Comparison of ENCODE assay signal across 8 mouse cellular contexts in genomic region chr4:146455321-146455721, GRCm38 (mm10). TPM values are rescaled to one million over a fixed set of nuclear protein-coding genes. Genes with fewer than 3 reads are reported as not detected.
A peak's percentile ranks its signal among the peaks of the same experiment; 100 is the strongest.
DNase-seq lines count a peak whose midpoint lies in the region; ATAC-seq and TF ChIP-seq lines count a peak whose summit lies in the region.

No protein-coding gene starts in this region.

- no peak for TF ChIP-seq CTCF in lung, embryonic 14.5 days (IDR thresholded peaks at IDR 0.05; ENCODE audit: low read depth)

- H3K4me2 ChIP-seq in lung, embryonic 14.5 days: no peak overlapping the region
- H3K4me2 ChIP-seq in forebrain, embryonic 14.5 days (ENCODE audit: low read length): no peak overlapping the region
- no peak overlapping the region for H3K4me2 ChIP-seq in limb, embryonic 12.5 days
- H3K4me2 ChIP-seq in neural tube, embryonic 13.5 days: no peak overlapping the region

- peaks cover 49% of the 10 kb centered on the region for H3K9me3 ChIP-seq in lung, embryonic 14.5 days (ENCODE audit: low read depth, low read length)
- H3K9me3 ChIP-seq in forebrain, embryonic 14.5 days (replicated peaks; ENCODE audit: control insufficient read depth, low read length): peaks cover 51% of the 10 kb centered on the region
- H3K9me3 ChIP-seq in limb, embryonic 12.5 days: peaks cover 64% of the 10 kb centered on the region
- peaks cover 68% of the 10 kb centered on the region for H3K9me3 ChIP-seq in neural tube, embryonic 13.5 days

- H3K36me3 ChIP-seq in lung, embryonic 14.5 days (ENCODE audit: insufficient read depth): no peaks in the 10 kb centered on the region
- no peaks in the 10 kb centered on the region for H3K36me3 ChIP-seq in forebrain, embryonic 14.5 days (ENCODE audit: control insufficient read depth, insufficient read depth, low read length)
- no peaks in the 10 kb centered on the region for H3K36me3 ChIP-seq in limb, embryonic 12.5 days
- H3K36me3 ChIP-seq in neural tube, embryonic 13.5 days: no peaks in the 10 kb centered on the region

- 94% methylated on average over 7 of the region's 7 CpGs for WGBS in lung, embryonic 14.5 days
- WGBS in forebrain, embryonic 14.5 days: 95% methylated on average over 7 of the region's 7 CpGs
- 96% methylated on average over 7 of the region's 7 CpGs for WGBS in limb, embryonic 12.5 days
- 95% methylated on average over 7 of the region's 7 CpGs for WGBS in neural tube, embryonic 13.5 days

- peak; percentile 39; the same call in 1 of the 2 replicates for ATAC-seq in lung, embryonic 14.5 days (ENCODE audit: insufficient read depth)
- peak; percentile 43; the same call in 1 of the 2 replicates for ATAC-seq in forebrain, embryonic 14.5 days
- ATAC-seq in limb, embryonic 12.5 days (ENCODE audit: insufficient number of reproducible peaks, insufficient read depth, low FRiP score, low TSS enrichment, low read depth): peak; percentile 40
- ATAC-seq in neural tube, embryonic 13.5 days (ENCODE audit: low read depth): peak; percentile 40; the same call in 1 of the 2 replicates
- no peak; the same call in 1 of the 2 replicates for ATAC-seq in erythroid progenitor cell, adult 5-6 weeks (replicated peaks; ENCODE audit: low FRiP score, poor library complexity, severe bottlenecking)

- H3K4me1 ChIP-seq in lung, embryonic 14.5 days (ENCODE audit: insufficient read depth): no peaks in the 10 kb centered on the region
- H3K4me1 ChIP-seq in forebrain, embryonic 14.5 days (ENCODE audit: control insufficient read depth, insufficient read depth, low read length): no peaks in the 10 kb centered on the region
- H3K4me1 ChIP-seq in limb, embryonic 12.5 days (replicated peaks): no peaks in the 10 kb centered on the region
- H3K4me1 ChIP-seq in neural tube, embryonic 13.5 days (replicated peaks): no peaks in the 10 kb centered on the region

- H3K27me3 ChIP-seq in lung, embryonic 14.5 days (ENCODE audit: insufficient read depth, low read length): no peaks in the 10 kb centered on the region
- no peaks in the 10 kb centered on the region for H3K27me3 ChIP-seq in forebrain, embryonic 14.5 days (replicated peaks; ENCODE audit: control insufficient read depth, insufficient read depth, low read length)
- no peaks in the 10 kb centered on the region for H3K27me3 ChIP-seq in limb, embryonic 12.5 days
- no peaks in the 10 kb centered on the region for H3K27me3 ChIP-seq in neural tube, embryonic 13.5 days

- no peak overlapping the region for H3K4me3 ChIP-seq in lung, embryonic 14.5 days (ENCODE audit: low read depth, low read length)
- no peak overlapping the region for H3K4me3 ChIP-seq in forebrain, embryonic 14.5 days (ENCODE audit: low read depth, low read length)
- H3K4me3 ChIP-seq in limb, embryonic 12.5 days (replicated peaks): no peak overlapping the region
- H3K4me3 ChIP-seq in neural tube, embryonic 13.5 days: no peak overlapping the region

- no peak for DNase-seq in lung, embryonic 14.5 days
- DNase-seq in lung, postnatal 14 days: no peak
- DNase-seq in forebrain, embryonic 14.5 days (ENCODE audit: low spot score): no peak
- DNase-seq in T-cell, adult 2 months (ENCODE audit: low spot score): no peak
- no peak for DNase-seq in thymus, postnatal 36 days

- H3K9ac ChIP-seq in lung, embryonic 14.5 days: no peak overlapping the region
- no peak overlapping the region for H3K9ac ChIP-seq in forebrain, embryonic 14.5 days (ENCODE audit: low read length)
- no peak overlapping the region for H3K9ac ChIP-seq in limb, embryonic 12.5 days (replicated peaks)
- no peak overlapping the region for H3K9ac ChIP-seq in neural tube, embryonic 13.5 days

- H3K27ac ChIP-seq in lung, embryonic 14.5 days (ENCODE audit: low read depth): no peak overlapping the region
- no peak overlapping the region for H3K27ac ChIP-seq in forebrain, embryonic 14.5 days (ENCODE audit: low read depth, low read length)
- H3K27ac ChIP-seq in limb, embryonic 12.5 days: no peak overlapping the region
- H3K27ac ChIP-seq in neural tube, embryonic 13.5 days (replicated peaks): no peak overlapping the region

RNA-seq across cellular contexts. Expression of gene Zfp992, which starts 6.5 kb away (rescaled TPM):
- polyA plus RNA-seq in lung, embryonic 14.5 days (2014; fragmentation: Nextera tagmentation; extraction: Ambion mirVana): 1.5 and 2.1 TPM in 2 replicates
- 1.8 and 1.9 TPM in 2 replicates for polyA plus RNA-seq in forebrain, embryonic 14.5 days (2014; fragmentation: Nextera tagmentation; extraction: Ambion mirVana)
- polyA plus RNA-seq in limb, embryonic 12.5 days (2016; fragmentation: Nextera tagmentation; extraction: Ambion mirVana): 4.3 and 4.9 TPM in 2 replicates
- 2.0 and 2.3 TPM in 2 replicates for polyA plus RNA-seq in neural tube, embryonic 13.5 days (2015; fragmentation: Nextera tagmentation; extraction: Ambion mirVana)
- total RNA-seq in erythroid progenitor cell, adult 5-6 weeks (2015; ENCODE audit: low replicate concordance): 2.2 and 3.4 TPM in 2 replicates
- 0.15 and 2.4 TPM in 2 replicates for total RNA-seq in erythroid progenitor cell, adult 5-6 weeks (2017; ENCODE audit: low replicate concordance)

RNA-seq across cellular contexts. Expression of gene Zfp981, which starts 46.5 kb away (rescaled TPM):
- 0.08 TPM in 1 of 2 replicates, not detected in the other for polyA plus RNA-seq in lung, embryonic 14.5 days (2014; fragmentation: Nextera tagmentation; extraction: Ambion mirVana)
- 0.11 and 0.15 TPM in 2 replicates for polyA plus RNA-seq in forebrain, embryonic 14.5 days (2014; fragmentation: Nextera tagmentation; extraction: Ambion mirVana)
- polyA plus RNA-seq in limb, embryonic 12.5 days (2016; fragmentation: Nextera tagmentation; extraction: Ambion mirVana): 0.06 and 0.14 TPM in 2 replicates
- polyA plus RNA-seq in neural tube, embryonic 13.5 days (2015; fragmentation: Nextera tagmentation; extraction: Ambion mirVana): 0.07 and 0.23 TPM in 2 replicates
- not detected in 2 replicates for total RNA-seq in erythroid progenitor cell, adult 5-6 weeks (2015; ENCODE audit: low replicate concordance)
- not detected in 2 replicates for total RNA-seq in erythroid progenitor cell, adult 5-6 weeks (2017; ENCODE audit: low replicate concordance)
